Mouse (Mus musculus) common myeloid progenitor, adult 5-6 weeks (primary cell): ENCODE results near the gene Tmem144. TPM values are rescaled to one million over a fixed set of nuclear protein-coding genes. Genes with fewer than 3 reads are reported as not detected.
"Not testable (repeated sequence)": the region's sequence is repeated elsewhere in the genome, so short reads cannot be mapped to it uniquely, and the experiment has no call there.

Source experiments
- ATAC-seq: replicated peaks from 2 replicates; pipeline ENCODE4 v1.8.0; 2016; ENCODE audit warnings: low read depth, mild to moderate bottlenecking, moderate TSS enrichment, inconsistent platforms; ENCODE audit not compliant: poor library complexity, severe bottlenecking
- total RNA-seq: library from RNA; stranded (forward); fragments of 200-1000, 187-1606 nt; gene quantifications from 2 replicates; pipeline ENCODE4 v1.2.3, GENCODE M21; 2017

Gene Tmem144
- total RNA-seq, 1 experiment from 2014 or later: 7.4 TPM

- peak; percentile 25; the same call in 1 of the 2 replicates for ATAC-seq
These were observed 40.5 kb downstream of the Tmem144 start for GRCm38 (mm10) chr3:79812042-79812441.

- ATAC-seq: peak; percentile 49
These were observed 40.9 kb downstream of the Tmem144 start for GRCm38 (mm10) chr3:79811632-79812031.

- ATAC-seq: no peak
These were observed 42.0 kb downstream of the Tmem144 start for GRCm38 (mm10) chr3:79810563-79810962.

- peak; percentile 79 for ATAC-seq
These were observed 43.4 kb downstream of the Tmem144 start for GRCm38 (mm10) chr3:79809180-79809567.

- no peak for ATAC-seq
These were observed 43.9 kb downstream of the Tmem144 start for GRCm38 (mm10) chr3:79808530-79809179.

GRCm38 (mm10) chr3:79800761-79801160 lies 51.8 kb downstream of the Tmem144 start:
- not testable (repeated sequence) for ATAC-seq

- no peak for ATAC-seq
These were observed 60.3 kb downstream of the Tmem144 start for GRCm38 (mm10) chr3:79792307-79792706.

GRCm38 (mm10) chr3:79790324-79790723 lies 62.2 kb downstream of the Tmem144 start:
- ATAC-seq: no peak

- peak; percentile 78 for ATAC-seq
These were observed 63.0 kb downstream of the Tmem144 start for GRCm38 (mm10) chr3:79789554-79789953.

- ATAC-seq: peak; percentile 76
These were observed 63.6 kb downstream of the Tmem144 start for GRCm38 (mm10) chr3:79788959-79789358.

- ATAC-seq: no peak
These were observed 68.2 kb downstream of the Tmem144 start for GRCm38 (mm10) chr3:79784362-79784736.

GRCm38 (mm10) chr3:79783630-79784361 lies 68.8 kb downstream of the Tmem144 start:
- no peak for ATAC-seq

- ATAC-seq: no peak
These were observed 79.9 kb downstream of the Tmem144 start for GRCm38 (mm10) chr3:79772701-79773100.

Other genes starting within 250 kb of the Tmem144 start
- 14.1 and 17.7 TPM in 2 replicates for gene 4930579G24Rik, start 223.7 kb downstream of the Tmem144 start, total RNA-seq
- 71.0 and 75.7 TPM in 2 replicates for gene Etfdh, start 223.3 kb downstream of the Tmem144 start, total RNA-seq
- not detected in 2 replicates for gene Rxfp1, start 114.9 kb downstream of the Tmem144 start, total RNA-seq
- gene Fam198b, start 31.8 kb upstream of the Tmem144 start, total RNA-seq: 0.55 TPM in 1 of 2 replicates, not detected in the other